Mouse (Mus musculus) MEL (cell line): ENCODE data around the gene Iqschfp.

Experiments used
- CHD1 ChIP-seq: IDR thresholded peaks from 2 replicates; pipeline ENCODE4 v1.6.1; 2012; ENCODE audit warnings: low read depth, mild to moderate bottlenecking, inconsistent platforms, low read length, improper control_type of control experiment
- CTCF ChIP-seq, 3 experiments: IDR thresholded peaks in 2 of 3; conservative IDR thresholded peaks in 1 of 3; 2 replicates each; pipeline ENCODE4 v1.5.1; 2011 to 2012; ENCODE audit warnings: low read length in 3 of 3, low read depth in 2 of 3, mild to moderate bottlenecking in 2 of 3, improper control_type of control experiment in 1 of 3, inconsistent platforms in 1 of 3, mixed read lengths in 1 of 3, moderate library complexity in 1 of 3; ENCODE audit not compliant: control insufficient read depth in 1 of 3, insufficient read depth in 1 of 3, poor library complexity in 1 of 3, severe bottlenecking in 1 of 3
- ELF1 ChIP-seq: IDR thresholded peaks from 2 replicates; pipeline ENCODE4 v1.6.1; 2014; ENCODE audit warnings: low read depth, mild to moderate bottlenecking, inconsistent platforms, low read length, improper control_type of control experiment, moderate library complexity
- HCFC1 ChIP-seq: IDR thresholded peaks from 2 replicates; pipeline ENCODE4 v1.6.1; 2012; ENCODE audit warnings: low read depth, mild to moderate bottlenecking, inconsistent platforms, low read length, improper control_type of control experiment, moderate library complexity
- POLR2A ChIP-seq, 2 experiments: IDR thresholded peaks; 2 replicates each; pipeline ENCODE4 v1.6.1; 2011 to 2012; ENCODE audit warnings: low read length in 2 of 2, mild to moderate bottlenecking in 2 of 2, control low read depth in 1 of 2, improper control_type of control experiment in 1 of 2, low read depth in 1 of 2, moderate library complexity in 1 of 2; ENCODE audit not compliant: control insufficient read depth in 1 of 2, insufficient read depth in 1 of 2, poor library complexity in 1 of 2
- SMC3 ChIP-seq: IDR thresholded peaks from 2 replicates; pipeline ENCODE4 v1.6.1; 2011; ENCODE audit warnings: low read depth, low read length, improper control_type of control experiment
- TCF12 ChIP-seq: IDR thresholded peaks from 2 replicates; pipeline ENCODE4 v1.6.1; 2014; ENCODE audit warnings: low read depth, mild to moderate bottlenecking, inconsistent platforms, low read length, improper control_type of control experiment, moderate library complexity

- TF ChIP-seq CTCF (IDR thresholded peaks at IDR 0.05 in 2 of 3, conservative IDR thresholded peaks at IDR 0.05 in 1 of 3; ENCODE audit: control insufficient read depth in 1 of 3, insufficient read depth in 1 of 3, low read depth in 2 of 3, low read length in 3 of 3, poor library complexity in 1 of 3, severe bottlenecking in 1 of 3) = no peak
- TF ChIP-seq ELF1 = no peak
- no peak for TF ChIP-seq CHD1
- no peak for TF ChIP-seq HCFC1
- no peak for TF ChIP-seq POLR2A (IDR thresholded peaks at IDR 0.05; ENCODE audit: control insufficient read depth in 1 of 2, insufficient read depth in 1 of 2, low read depth in 1 of 2, low read length in 2 of 2, poor library complexity in 1 of 2)
- no peak for TF ChIP-seq TCF12
- TF ChIP-seq SMC3 = no peak
These were observed 329.4 kb downstream of the Iqschfp start for GRCm38 (mm10) chr3:68221452-68221851.
